Mouse (Mus musculus) heart, embryonic 12.5 days (tissue): ENCODE data around the gene Prkrip1. TPM values are rescaled to one million over a fixed set of nuclear protein-coding genes. Genes with fewer than 3 reads are reported as not detected.
"Not testable (repeated sequence)": the region's sequence is repeated elsewhere in the genome, so short reads cannot be mapped to it uniquely, and the experiment has no call there.

Experiments used
- ATAC-seq: fragments of 200-750 bp; cut with Nextera tagmentation; 2 replicates; pipeline ENCODE4 v1.8.0; 2017; ENCODE audit warnings: moderate TSS enrichment, moderate library complexity; ENCODE audit not compliant: insufficient number of reproducible peaks, low FRiP score
- H3K27ac ChIP-seq: fragments of 300-500 bp; sonication (generic); 2 replicates; pipeline ENCODE4 v1.5.1; 2016; ENCODE audit warnings: mild to moderate bottlenecking, moderate library complexity; ENCODE audit not compliant: poor library complexity, severe bottlenecking
- H3K27me3 ChIP-seq: fragments of 300-500 bp; sonication (generic); replicated peaks from 2 replicates; pipeline ENCODE4 v1.6.1; 2016; ENCODE audit warnings: mild to moderate bottlenecking, moderate library complexity
- H3K36me3 ChIP-seq: fragments of 300-500 bp; sonication (generic); 2 replicates; pipeline ENCODE4 v1.6.1; 2016; ENCODE audit warnings: mild to moderate bottlenecking, moderate library complexity
- H3K4me1 ChIP-seq: fragments of 300-500 bp; sonication (generic); replicated peaks from 2 replicates; pipeline ENCODE4 v1.6.1; 2016; ENCODE audit warnings: mild to moderate bottlenecking
- H3K4me2 ChIP-seq: fragments of 300-500 bp; sonication (generic); 2 replicates; pipeline ENCODE4 v1.6.1; 2016; ENCODE audit warnings: mild to moderate bottlenecking, moderate library complexity
- H3K4me3 ChIP-seq: fragments of 300-500 bp; sonication (generic); 2 replicates; pipeline ENCODE4 v1.5.1; 2016; ENCODE audit warnings: mild to moderate bottlenecking
- H3K9ac ChIP-seq: fragments of 300-500 bp; sonication (generic); 2 replicates; pipeline ENCODE4 v1.6.1; 2016; ENCODE audit warnings: mild to moderate bottlenecking, moderate library complexity
- H3K9me3 ChIP-seq: fragments of 300-500 bp; sonication (generic); replicated peaks from 2 replicates; pipeline ENCODE4 v1.6.1; 2016; ENCODE audit warnings: mild to moderate bottlenecking, moderate library complexity
- WGBS: fragments of 180-500 bp; shearing (Covaris S2); methylation state at CpG from one replicate; pipeline ENCODE4 v1.1.7; 2016; 5-methylcytosine and 5-hydroxymethylcytosine counted together
- polyA plus RNA-seq: library from polyadenylated mRNA; unstranded; fragments of >200 nt; fragmentation: Nextera tagmentation; extraction: Ambion mirVana; gene quantifications from 2 replicates; pipeline ENCODE4 v1.2.1, GENCODE M21; 2016

Gene Prkrip1
- polyA plus RNA-seq, 1 experiment from 2014 or later: 41.8 TPM

DNA sequence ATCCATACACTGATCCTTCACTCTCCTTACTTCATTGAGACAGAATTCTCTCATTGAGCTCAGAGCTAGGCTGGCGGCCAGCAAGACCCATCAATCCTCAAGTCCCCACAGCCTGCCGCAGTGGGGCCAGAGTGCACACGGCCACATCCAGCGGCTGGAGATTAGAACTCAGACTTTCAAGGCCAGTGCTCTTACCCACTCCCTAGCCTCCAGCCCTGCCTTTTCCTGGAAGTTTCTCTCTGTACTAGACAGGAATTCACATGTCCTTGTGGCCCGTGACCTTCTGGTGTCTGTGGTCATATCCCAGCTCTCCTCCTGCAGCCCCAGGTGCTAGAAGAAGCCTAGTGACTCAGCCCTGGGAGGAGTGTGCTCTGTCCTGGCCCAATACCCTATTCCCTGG is 37.8 kb upstream of the Prkrip1 start:
- Histone ChIP-seq H3K4me2 (no peak overlapping the region), H3K9ac (no peak overlapping the region), H3K9me3 (no peaks in the 10 kb centered on the region), H3K27ac (no peak overlapping the region), H3K4me1 (peaks cover 8% of the 10 kb centered on the region), H3K27me3 (peaks cover 83% of the 10 kb centered on the region), H3K4me3 (no peak overlapping the region), H3K36me3 (no peaks in the 10 kb centered on the region)
- ATAC-seq: no peak
- WGBS: 54% methylated on average over 5 of the region's 5 CpGs

DNA sequence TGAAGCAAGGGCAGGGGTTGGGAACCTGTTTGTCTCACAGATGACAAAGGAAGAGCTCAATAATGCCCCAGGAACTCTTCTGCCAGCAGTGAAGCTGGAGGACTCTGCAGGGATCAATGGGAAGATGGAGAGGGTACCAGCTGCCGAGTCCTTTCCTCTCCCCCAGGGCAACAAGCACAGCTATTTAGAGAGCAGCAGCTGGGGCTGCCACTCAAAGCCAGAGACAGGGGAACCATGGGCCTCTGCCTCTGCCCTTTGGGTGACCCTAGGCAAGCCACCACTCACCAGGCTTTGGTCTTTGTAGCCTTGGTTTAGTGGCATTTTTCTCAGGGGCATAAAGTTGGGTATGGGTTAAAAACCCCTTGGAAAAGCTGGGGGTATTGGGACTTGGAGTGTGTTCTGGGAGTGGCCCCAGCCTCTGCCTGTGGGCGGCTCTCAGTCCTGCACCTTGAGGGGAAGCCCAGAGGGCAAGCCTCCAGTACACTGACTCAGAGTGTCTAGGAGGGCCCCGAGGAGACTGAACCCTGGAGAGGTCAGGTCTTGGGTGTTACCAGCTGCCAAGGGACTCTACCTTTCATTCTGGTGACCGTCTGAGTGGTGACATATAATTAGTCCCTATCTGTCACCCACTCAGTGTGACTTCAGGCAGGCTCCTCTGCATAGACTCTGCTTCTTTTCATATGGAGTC is 31.7 kb upstream of the Prkrip1 start:
- 53% methylated on average over 4 of the region's 4 CpGs for WGBS

DNA sequence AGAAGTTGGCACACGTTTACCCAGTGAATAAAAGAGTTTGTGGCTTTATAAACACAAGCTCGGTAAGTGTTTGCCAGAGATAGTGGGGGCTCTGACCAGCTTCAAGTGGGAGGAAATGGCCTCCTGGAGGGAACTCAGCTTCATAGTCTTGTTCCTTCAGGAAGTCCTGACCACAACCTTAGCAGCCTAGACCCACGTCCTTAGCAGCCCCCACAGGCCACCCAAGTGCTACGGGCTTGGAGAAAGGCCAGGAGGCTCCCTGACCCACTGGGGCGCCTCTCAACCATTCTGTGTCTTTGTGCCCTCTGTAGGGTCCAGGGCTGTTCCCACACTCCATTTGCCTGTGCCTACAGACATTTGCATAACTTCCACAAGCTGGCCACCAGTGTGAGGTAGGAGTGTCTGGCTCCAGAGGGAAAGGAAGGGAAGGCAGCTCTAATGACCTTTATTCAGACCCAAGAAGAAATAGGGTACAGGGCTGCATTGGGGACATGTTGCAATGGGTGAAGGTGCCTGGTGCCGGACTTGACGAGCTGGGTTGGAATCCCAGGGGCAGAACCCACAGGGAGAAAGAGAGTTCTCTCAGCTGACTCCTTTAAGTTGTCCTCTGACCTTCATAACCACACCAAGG is 27.6 kb upstream of the Prkrip1 start:
- no peak for ATAC-seq
- WGBS: 59% methylated on average over 7 of the region's 7 CpGs
- Histone ChIP-seq H3K27ac (no peak overlapping the region), H3K36me3 (no peaks in the 10 kb centered on the region), H3K4me1 (no peaks in the 10 kb centered on the region), H3K9me3 (no peaks in the 10 kb centered on the region), H3K4me3 (no peak overlapping the region), H3K27me3 (peaks cover 13% of the 10 kb centered on the region), H3K4me2 (no peak overlapping the region), H3K9ac (no peak overlapping the region)

More for the DNA sequence above, 31.7 kb upstream of the Prkrip1 start:
- Histone ChIP-seq H3K4me1 (no peaks in the 10 kb centered on the region), H3K4me3 (no peak overlapping the region), H3K9ac (no peak overlapping the region), H3K27me3 (peaks cover 52% of the 10 kb centered on the region), H3K4me2 (no peak overlapping the region), H3K27ac (no peak overlapping the region), H3K9me3 (no peaks in the 10 kb centered on the region), H3K36me3 (no peaks in the 10 kb centered on the region)
- no peak for ATAC-seq

DNA sequence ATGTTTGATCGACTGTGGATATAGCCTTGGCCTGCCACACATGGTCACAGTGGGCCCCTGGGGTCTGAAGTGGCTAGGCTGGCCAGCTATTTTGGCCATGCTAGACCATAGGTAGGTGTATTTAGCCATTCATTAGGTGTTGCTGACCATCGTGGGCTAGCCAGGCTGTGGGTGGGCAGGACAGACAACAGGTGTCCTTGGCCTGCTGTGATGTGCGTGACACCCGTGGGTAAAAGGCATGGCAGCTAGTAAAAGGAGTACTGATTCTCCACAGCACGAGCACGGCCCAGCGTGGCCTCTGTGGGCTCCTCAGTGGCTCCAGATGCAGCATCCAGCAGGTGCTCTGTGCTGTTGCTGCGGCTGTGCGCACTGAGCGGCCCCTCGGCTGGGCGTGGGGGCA is 19.8 kb upstream of the Prkrip1 start:
- no peak for ATAC-seq
- Histone ChIP-seq H3K27ac (no peak overlapping the region), H3K4me2 (no peak overlapping the region), H3K9me3 (peaks cover 9% of the 10 kb centered on the region), H3K4me1 (no peaks in the 10 kb centered on the region), H3K9ac (no peak overlapping the region), H3K4me3 (no peak overlapping the region), H3K27me3 (peaks cover 13% of the 10 kb centered on the region), H3K36me3 (no peaks in the 10 kb centered on the region)
- whole genome bisulfite sequencing: 67% methylated on average over 12 of the region's 12 CpGs

DNA sequence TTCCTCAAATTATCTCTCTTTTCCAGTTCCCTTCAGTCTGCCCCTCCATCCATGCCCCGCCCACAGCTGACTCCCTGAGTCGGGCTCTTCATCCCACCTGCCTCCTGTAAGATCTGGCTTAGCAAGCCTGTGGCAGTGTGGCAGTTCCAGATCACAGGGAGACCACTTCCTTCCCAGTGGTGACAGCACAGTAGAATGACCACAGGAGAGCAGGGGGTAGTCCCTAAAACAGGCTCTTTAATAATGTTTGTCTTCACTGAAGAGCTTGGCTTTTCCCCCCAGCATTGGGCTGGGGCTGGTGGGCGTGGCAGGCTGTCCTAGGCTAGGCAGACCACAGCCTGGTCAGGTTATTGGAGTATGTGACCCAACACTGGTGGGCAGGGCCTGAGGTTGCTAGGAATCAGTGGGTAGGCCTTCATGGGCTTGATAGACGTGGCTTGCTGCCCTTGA is 19.2 kb upstream of the Prkrip1 start:
- no peak overlapping the region for H3K9ac ChIP-seq
- H3K4me3 ChIP-seq: no peak overlapping the region
- H3K4me1 ChIP-seq: no peaks in the 10 kb centered on the region
- 61% methylated on average over 4 of the region's 4 CpGs for WGBS
- no peak overlapping the region for H3K27ac ChIP-seq
- no peak overlapping the region for H3K4me2 ChIP-seq
- H3K27me3 ChIP-seq: peaks cover 13% of the 10 kb centered on the region
- no peaks in the 10 kb centered on the region for H3K36me3 ChIP-seq
- ATAC-seq: no peak
- peaks cover 9% of the 10 kb centered on the region for H3K9me3 ChIP-seq

DNA sequence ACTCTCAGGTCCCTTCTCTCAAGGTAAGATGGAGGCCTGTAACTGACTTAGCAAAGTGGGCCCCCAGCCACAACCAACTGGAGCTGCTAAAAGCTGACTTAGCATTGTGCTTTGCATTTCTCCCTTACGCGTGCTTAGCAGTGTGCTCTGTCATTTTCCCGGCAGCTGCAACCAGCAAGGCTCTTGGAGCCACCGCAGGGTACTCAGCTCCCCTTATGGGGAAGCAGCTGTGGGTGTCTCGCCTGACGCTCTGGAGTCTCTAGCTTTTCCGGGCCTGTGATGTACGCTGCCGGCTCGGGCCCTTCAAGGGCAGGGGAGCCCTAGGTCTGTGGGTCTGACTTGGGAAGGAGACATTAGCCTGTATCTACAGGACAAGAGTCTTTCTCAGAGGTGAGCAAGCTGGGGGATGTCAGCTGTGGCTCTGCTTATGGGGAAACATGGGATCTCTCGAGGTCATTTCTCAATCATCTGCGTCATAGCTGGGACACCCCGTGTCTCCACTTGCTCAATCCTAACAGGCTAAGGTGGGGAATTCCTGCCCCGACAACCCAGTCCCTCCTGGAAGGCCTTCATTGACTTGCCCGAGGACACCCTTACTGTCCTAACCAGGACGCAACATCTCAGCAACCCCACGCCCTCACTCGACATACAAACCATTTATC is 18.4 kb upstream of the Prkrip1 start:
- peaks cover 13% of the 10 kb centered on the region for H3K27me3 ChIP-seq
- no peak overlapping the region for H3K27ac ChIP-seq
- no peak overlapping the region for H3K4me3 ChIP-seq
- H3K36me3 ChIP-seq: no peaks in the 10 kb centered on the region
- no peaks in the 10 kb centered on the region for H3K4me1 ChIP-seq
- ATAC-seq: no peak
- H3K9ac ChIP-seq: no peak overlapping the region
- no peak overlapping the region for H3K4me2 ChIP-seq
- 72% methylated on average over 18 of the region's 18 CpGs for WGBS
- H3K9me3 ChIP-seq: peaks cover 9% of the 10 kb centered on the region

DNA sequence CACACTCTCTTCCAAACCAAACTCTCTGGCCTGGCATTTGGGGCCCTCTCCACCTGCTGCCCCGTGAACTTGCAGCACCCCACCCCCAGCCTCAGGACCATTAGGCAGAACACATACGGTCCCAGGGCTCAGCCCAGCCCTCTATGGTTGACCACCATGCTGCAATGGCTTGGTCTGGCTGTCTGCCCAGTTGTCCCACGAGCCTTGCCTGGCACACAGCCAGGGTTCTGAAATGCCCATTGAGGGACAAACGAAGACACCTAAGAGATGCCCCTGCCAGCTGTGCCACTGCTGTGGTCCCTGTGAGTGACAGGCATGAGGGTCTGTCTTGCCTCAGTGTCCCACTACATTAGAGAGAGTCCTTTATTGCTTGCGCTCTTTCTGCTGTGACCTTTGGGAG is 17.2 kb upstream of the Prkrip1 start:
- Histone ChIP-seq H3K4me3 (no peak overlapping the region), H3K36me3 (no peaks in the 10 kb centered on the region), H3K27ac (no peak overlapping the region), H3K9ac (no peak overlapping the region), H3K9me3 (peaks cover 9% of the 10 kb centered on the region), H3K4me1 (no peaks in the 10 kb centered on the region), H3K4me2 (no peak overlapping the region), H3K27me3 (peaks cover 13% of the 10 kb centered on the region)
- WGBS: 76% methylated on average over 5 of the region's 5 CpGs
- ATAC-seq: no peak

DNA sequence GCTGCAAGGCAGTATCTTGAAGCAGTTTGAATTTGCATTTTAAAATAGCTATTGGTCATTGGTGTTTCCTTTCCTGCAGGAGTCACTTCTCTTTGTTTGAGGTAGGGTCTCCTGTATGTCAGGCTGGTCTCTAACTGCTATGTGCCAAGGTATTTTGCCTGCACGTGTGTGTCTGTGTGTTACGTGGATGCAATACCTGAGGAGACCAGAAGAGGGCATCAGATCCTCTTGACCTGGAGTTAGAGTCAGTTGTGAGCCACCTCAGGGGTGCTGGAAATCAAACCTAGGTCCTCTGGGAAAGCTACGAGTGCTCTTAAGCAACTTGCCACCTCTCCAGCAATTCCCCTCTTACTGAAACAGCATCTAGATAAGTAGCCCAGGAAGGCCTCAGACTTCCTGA is 16.4 kb upstream of the Prkrip1 start:
- no peaks in the 10 kb centered on the region for H3K36me3 ChIP-seq
- no peaks in the 10 kb centered on the region for H3K4me1 ChIP-seq
- H3K27me3 ChIP-seq: peaks cover 8% of the 10 kb centered on the region
- WGBS: 81% methylated on average over 3 of the region's 3 CpGs
- H3K9ac ChIP-seq: no peak overlapping the region
- H3K27ac ChIP-seq: no peak overlapping the region
- H3K4me3 ChIP-seq: no peak overlapping the region
- peaks cover 9% of the 10 kb centered on the region for H3K9me3 ChIP-seq
- H3K4me2 ChIP-seq: no peak overlapping the region
- no peak for ATAC-seq

DNA sequence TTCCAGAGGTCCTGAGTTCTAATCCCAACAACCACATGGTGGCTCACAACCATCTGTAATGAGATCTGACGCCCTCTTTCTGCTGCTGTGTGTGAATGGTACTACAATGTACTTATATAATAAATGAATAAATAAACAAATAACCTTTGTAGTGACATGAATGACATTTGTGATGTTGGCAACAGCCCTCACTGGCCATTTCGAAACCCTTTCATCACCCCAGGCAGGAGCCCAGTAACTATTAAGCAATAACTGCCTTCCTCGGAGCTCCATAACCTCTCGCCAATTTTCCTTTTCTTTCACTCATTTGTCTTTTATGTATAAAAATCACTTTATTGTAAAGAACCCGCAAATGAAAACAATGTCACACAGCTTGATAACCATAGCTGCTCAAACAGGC is 15.0 kb upstream of the Prkrip1 start:
- Histone ChIP-seq H3K27ac (no peak overlapping the region), H3K36me3 (no peaks in the 10 kb centered on the region), H3K27me3 (peaks cover 6% of the 10 kb centered on the region), H3K4me3 (no peak overlapping the region), H3K4me2 (no peak overlapping the region), H3K9me3 (peaks cover 9% of the 10 kb centered on the region), H3K4me1 (no peaks in the 10 kb centered on the region), H3K9ac (no peak overlapping the region)
- 67% methylated on average over 5 of the region's 5 CpGs for WGBS
- ATAC-seq: no peak

DNA sequence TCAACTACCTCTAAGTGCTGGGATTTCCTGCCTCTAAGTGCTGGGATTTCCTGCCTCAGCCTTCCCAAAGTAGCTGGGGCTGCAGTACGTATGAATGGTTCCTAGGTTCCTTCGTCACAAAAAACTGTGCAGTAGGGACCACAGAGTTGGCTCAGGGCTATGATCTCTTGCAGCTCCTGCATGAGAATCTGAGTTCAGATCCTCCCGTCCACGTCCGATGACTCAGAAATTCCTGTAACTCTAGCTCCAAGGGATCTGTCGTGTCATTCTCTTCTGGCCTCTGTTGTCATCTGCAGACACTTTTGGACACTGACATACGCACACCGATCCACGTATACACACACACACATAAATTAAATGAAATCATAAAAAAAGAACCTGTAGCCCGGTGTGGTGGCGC is 14.0 kb upstream of the Prkrip1 start:
- no peak for ATAC-seq
- no peak overlapping the region for H3K4me3 ChIP-seq
- H3K9me3 ChIP-seq: peaks cover 9% of the 10 kb centered on the region
- no peak overlapping the region for H3K27ac ChIP-seq
- H3K4me1 ChIP-seq: no peaks in the 10 kb centered on the region
- no peaks in the 10 kb centered on the region for H3K36me3 ChIP-seq
- no peaks in the 10 kb centered on the region for H3K27me3 ChIP-seq
- H3K9ac ChIP-seq: no peak overlapping the region
- 86% methylated on average over 11 of the region's 11 CpGs for WGBS
- H3K4me2 ChIP-seq: no peak overlapping the region

DNA sequence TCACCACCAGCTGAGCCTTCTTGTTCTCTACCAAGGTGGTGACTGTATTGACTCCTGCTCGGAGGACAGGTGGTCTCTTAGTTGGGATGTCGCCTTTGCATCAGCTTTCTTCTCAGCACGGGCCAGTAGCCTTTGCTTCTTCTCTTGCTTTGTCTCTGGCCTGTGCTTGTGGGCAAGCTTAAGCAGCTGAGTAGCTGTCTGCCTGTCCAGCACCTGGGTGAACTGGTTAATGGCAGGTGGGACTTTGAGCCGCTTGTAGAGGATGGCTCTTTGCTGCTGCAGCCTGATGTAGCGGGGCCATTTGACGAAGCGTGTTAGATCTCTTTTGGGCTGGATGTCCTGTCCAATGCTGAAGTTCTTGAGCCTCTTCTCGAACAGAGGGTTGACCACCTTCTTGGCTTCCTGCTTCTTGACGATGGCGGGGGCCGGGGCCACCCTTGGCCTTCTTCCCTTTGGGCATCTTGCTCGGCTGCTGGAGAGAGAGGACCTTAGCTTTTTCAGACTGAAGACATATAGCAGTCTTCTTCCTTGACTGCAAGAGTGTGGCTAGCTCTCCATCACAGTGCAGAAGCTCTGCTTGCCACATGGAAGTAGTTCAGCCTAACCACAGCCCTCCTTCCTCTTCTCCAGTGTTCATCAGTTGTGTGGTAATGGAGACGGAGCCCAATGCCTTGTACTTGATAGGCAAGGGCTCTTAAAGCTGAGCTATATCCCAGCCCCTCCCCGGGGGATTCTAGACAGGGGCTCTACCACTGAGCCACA is 12.8 kb upstream of the Prkrip1 start:
- ATAC-seq, H3K36me3 ChIP-seq, H3K27ac ChIP-seq, H3K9me3 ChIP-seq, H3K9ac ChIP-seq, H3K4me1 ChIP-seq, H3K4me3 ChIP-seq, H3K27me3 ChIP-seq, H3K4me2 ChIP-seq: not testable (repeated sequence)
- 83% methylated on average over 14 of the region's 14 CpGs for WGBS
